Mouse (Mus musculus) liver, embryonic 14 days (tissue): ENCODE measurements around the gene Pnpla8. TPM values are rescaled to one million over a fixed set of nuclear protein-coding genes. Genes with fewer than 3 reads are reported as not detected.

Experiments
- polyA plus RNA-seq: library from polyadenylated mRNA; depleted of rRNA; stranded (reverse); fragments of >200 nt; gene quantifications from 2 replicates; pipeline ENCODE4 v1.2.3, GENCODE M21; 2012; rRNA removed

Pnpla8 gene
- 10.1 and 11.6 TPM in 2 replicates for polyA plus RNA-seq

GRCm38 (mm10) chr12:44221070-44221469 is at the start of gene Pnpla8:
Gene Pnpla8, plus strand, starts transcription at chr12:44221370.

GRCm38 (mm10) chr12:44209824-44210752 is 11.1 kb upstream of the Pnpla8 start, which contains the start of gene Dnajb9:
Gene Dnajb9, minus strand, starts transcription at chr12:44210326.

GRCm38 (mm10) chr12:44328381-44329315 is 107.5 kb downstream of the Pnpla8 start, which contains the start of gene Nrcam:
Gene Nrcam, plus strand, starts transcription at chr12:44328885.

Other genes with a start within 250 kb of the Pnpla8 start
- 5.4 and 5.7 TPM in 2 replicates for gene Dnajb9, start 11.0 kb upstream of the Pnpla8 start, polyA plus RNA-seq
- 0.05 and 0.06 TPM in 2 replicates for gene Nrcam, start 107.5 kb downstream of the Pnpla8 start, polyA plus RNA-seq